Mouse (Mus musculus) bone marrow, adult 2 months (tissue): Measurements from ENCODE around the gene Arfip1. TPM values are rescaled to one million over a fixed set of nuclear protein-coding genes. Genes with fewer than 3 reads are reported as not detected.

Experiments used
- H3K27ac ChIP-seq: fragments of 200-500 bp; 2 replicates; pipeline ENCODE4 v1.5.1; 2012; ENCODE audit warnings: low read depth, mild to moderate bottlenecking, control low read depth, inconsistent platforms, low read length; ENCODE audit not compliant: control insufficient read depth, poor library complexity, insufficient read depth
- H3K4me1 ChIP-seq: fragments of 200-500 bp; 2 replicates; pipeline ENCODE4 v1.6.1; 2011; ENCODE audit warnings: low read length; ENCODE audit not compliant: control insufficient read depth, insufficient read depth
- H3K4me3 ChIP-seq: fragments of 200-500 bp; replicated peaks from 2 replicates; pipeline ENCODE3; 2011; ENCODE audit warnings: mild to moderate bottlenecking, low read depth, low read length, control low read depth; ENCODE audit not compliant: control insufficient read depth
- CTCF ChIP-seq: fragments of 200-500 bp; IDR thresholded peaks from 2 replicates; pipeline ENCODE4 v1.5.1; 2011; ENCODE audit warnings: low read length, control low read depth; ENCODE audit not compliant: control insufficient read depth, insufficient read depth
- POLR2A ChIP-seq: fragments of 200-500 bp; IDR thresholded peaks from 2 replicates; pipeline ENCODE4 v1.6.1; 2011; ENCODE audit warnings: low read depth, mild to moderate bottlenecking, control low read depth, low read length, borderline replicate concordance; ENCODE audit not compliant: control insufficient read depth
- WGBS: fragments of 180-500 bp; shearing (Covaris S2); methylation state at CpG from one replicate; pipeline ENCODE4 v1.1.7; 2018; 5-methylcytosine and 5-hydroxymethylcytosine counted together
- polyA plus RNA-seq: library from polyadenylated mRNA; stranded (reverse); fragments of >200 nt; gene quantifications from 2 replicates; pipeline ENCODE4 v1.2.4, GENCODE M21; 2011; ENCODE audit warnings: low replicate concordance; ENCODE audit not compliant: missing spikeins, insufficient read depth, insufficient read length

Gene Arfip1
- 5.5 and 9.6 TPM in 2 replicates for polyA plus RNA-seq

- TF ChIP-seq CTCF (no peak), POLR2A (peak; percentile 46; the same call in 1 of the 2 replicates)
- Histone ChIP-seq H3K4me1 (no peaks in the 10 kb centered on the region; the same call in none of the 2 replicates), H3K27ac (peak within 1 kb of the TSS; percentile 52), H3K4me3 (peak within 1 kb of the TSS; percentile 99)
- under 1% methylated on average over 70 of the region's 70 CpGs for WGBS
Measured at GRCm38 (mm10) chr3:84582023-84582912, at the start of gene Arfip1. Gene Arfip1 (minus strand): TSS chr3:84582625.

- Histone ChIP-seq H3K4me1 (no peaks in the 10 kb centered on the region), H3K4me3 (no peak overlapping the region), H3K27ac (no peak overlapping the region)
- no peak for TF ChIP-seq POLR2A
- TF ChIP-seq CTCF: no peak
- WGBS: 86% methylated on average over 9 of the region's 9 CpGs
Measured at GRCm38 (mm10) chr3:84631586-84631985, 49.2 kb upstream of the Arfip1 start.

- Histone ChIP-seq H3K4me3 (no peak overlapping the region), H3K4me1 (peaks cover 2% of the 10 kb centered on the region; the same call in 1 of the 2 replicates), H3K27ac (no peak overlapping the region)
- TF ChIP-seq POLR2A (no peak), CTCF (no peak)
- WGBS: 7% methylated on average over 3 of the region's 3 CpGs
Measured at GRCm38 (mm10) chr3:84622026-84622425, 39.6 kb upstream of the Arfip1 start.

- no peak overlapping the region for H3K4me3 ChIP-seq
- TF ChIP-seq POLR2A: no peak
- TF ChIP-seq CTCF: no peak
- H3K27ac ChIP-seq: no peak overlapping the region
- WGBS: 86% methylated on average over 6 of the region's 6 CpGs
- H3K4me1 ChIP-seq: peaks cover 2% of the 10 kb centered on the region; the same call in 1 of the 2 replicates
Measured at GRCm38 (mm10) chr3:84619725-84620124, 37.3 kb upstream of the Arfip1 start.

GRCm38 (mm10) chr3:84619056-84619455, 36.6 kb upstream of the Arfip1 start:
- 89% methylated on average over 7 of the region's 7 CpGs for WGBS
- no peak overlapping the region for H3K4me3 ChIP-seq
- H3K4me1 ChIP-seq: peaks cover 2% of the 10 kb centered on the region; the same call in 1 of the 2 replicates
- H3K27ac ChIP-seq: no peak overlapping the region
- TF ChIP-seq POLR2A (no peak), CTCF (no peak)

GRCm38 (mm10) chr3:84618627-84619026, 36.2 kb upstream of the Arfip1 start:
- 82% methylated on average over 2 of the region's 2 CpGs for WGBS
- no peak overlapping the region for H3K27ac ChIP-seq
- H3K4me3 ChIP-seq: no peak overlapping the region
- no peak for TF ChIP-seq CTCF
- TF ChIP-seq POLR2A: no peak
- H3K4me1 ChIP-seq: no peaks in the 10 kb centered on the region; the same call in 1 of the 2 replicates

GRCm38 (mm10) chr3:84615856-84616225, 33.4 kb upstream of the Arfip1 start:
- no peak overlapping the region for H3K4me3 ChIP-seq
- 61% methylated on average over 7 of the region's 7 CpGs for WGBS
- TF ChIP-seq CTCF: no peak
- no peak for TF ChIP-seq POLR2A
- H3K4me1 ChIP-seq: no peaks in the 10 kb centered on the region; the same call in 1 of the 2 replicates
- no peak overlapping the region for H3K27ac ChIP-seq

- 0 out of 2 replicates have a peak, but pooled peaks have one; percentile 19 for TF ChIP-seq CTCF
- no peak for TF ChIP-seq POLR2A
- Histone ChIP-seq H3K4me1 (no peaks in the 10 kb centered on the region; the same call in 1 of the 2 replicates), H3K4me3 (no peak overlapping the region), H3K27ac (peak overlapping the region; percentile 44; the same call in 1 of the 2 replicates)
- WGBS: 21% methylated on average over 5 of the region's 5 CpGs
Measured at GRCm38 (mm10) chr3:84615050-84615855, 32.8 kb upstream of the Arfip1 start.
